Mouse (Mus musculus): ENCODE measurements around the gene Defb19. TPM values are rescaled to one million over a fixed set of nuclear protein-coding genes. Genes with fewer than 3 reads are reported as not detected.

The Defb19 gene
- not detected in 2 replicates for polyA plus RNA-seq (2012; rRNA removed)

DNA sequence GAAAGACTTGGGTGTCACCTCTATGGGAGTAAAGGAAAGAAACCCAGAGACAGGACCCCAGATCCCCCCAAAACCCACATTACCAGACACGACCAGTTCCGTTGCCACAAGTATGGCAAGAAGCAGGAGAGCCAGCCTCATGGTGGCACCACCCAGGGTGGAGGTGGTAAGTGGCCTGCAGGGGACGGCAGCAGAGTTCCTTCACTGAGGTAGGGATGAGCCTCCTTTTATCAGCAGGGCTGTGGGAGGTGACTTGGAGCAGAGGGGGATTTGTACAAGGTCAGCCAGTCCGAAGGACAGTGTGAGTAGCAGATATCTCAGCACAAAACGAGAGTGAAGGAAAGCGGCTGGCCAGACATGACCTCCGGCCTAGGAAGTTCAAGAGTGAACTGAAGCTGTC lies at the start of gene Defb19:
Defb19 (minus strand) TSS at position 206 of the 400 bp plus-strand sequence.

DNA sequence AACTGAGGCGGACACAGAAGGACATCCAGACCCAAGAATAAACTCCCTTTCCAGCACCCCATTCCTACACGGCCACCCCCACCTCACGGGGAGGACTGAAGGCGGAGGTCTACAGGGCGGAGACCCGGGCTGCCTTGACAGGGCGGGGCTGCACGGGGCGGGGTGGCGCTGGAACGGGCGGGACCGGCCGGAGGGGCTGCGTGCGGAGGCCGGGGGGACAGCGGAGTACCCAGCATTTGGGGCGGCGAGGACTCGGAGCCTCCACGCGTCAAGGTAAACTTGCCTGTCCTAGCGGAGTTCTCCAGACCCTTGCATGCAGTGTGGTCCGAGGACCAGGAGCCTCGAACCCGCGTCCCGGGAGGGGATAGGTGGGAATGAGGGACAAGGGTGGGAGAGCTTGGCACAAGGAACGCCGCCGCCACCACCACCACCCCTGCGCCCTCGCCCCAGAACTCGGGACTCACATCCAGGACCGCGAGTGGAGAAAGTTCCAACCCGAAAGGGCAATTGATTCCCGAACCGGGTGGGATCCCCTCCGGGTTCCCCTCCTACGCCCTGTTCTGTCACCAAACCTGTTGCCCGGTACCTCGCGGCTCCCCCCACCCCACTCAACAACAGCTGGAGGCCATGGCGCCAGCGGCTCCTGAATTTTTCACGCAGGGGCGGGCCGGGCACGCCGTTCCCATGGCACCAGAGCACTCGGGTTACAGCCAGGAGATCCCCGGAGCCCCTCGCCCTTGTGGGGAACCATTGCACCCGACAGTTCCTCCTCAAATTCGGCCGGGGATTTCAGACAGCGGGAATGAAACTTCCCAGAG lies 46.9 kb upstream of the Defb19 start, which contains the start of gene Rem1:
Rem1 (plus strand) TSS at position 178 of the 818 bp plus-strand sequence.

DNA sequence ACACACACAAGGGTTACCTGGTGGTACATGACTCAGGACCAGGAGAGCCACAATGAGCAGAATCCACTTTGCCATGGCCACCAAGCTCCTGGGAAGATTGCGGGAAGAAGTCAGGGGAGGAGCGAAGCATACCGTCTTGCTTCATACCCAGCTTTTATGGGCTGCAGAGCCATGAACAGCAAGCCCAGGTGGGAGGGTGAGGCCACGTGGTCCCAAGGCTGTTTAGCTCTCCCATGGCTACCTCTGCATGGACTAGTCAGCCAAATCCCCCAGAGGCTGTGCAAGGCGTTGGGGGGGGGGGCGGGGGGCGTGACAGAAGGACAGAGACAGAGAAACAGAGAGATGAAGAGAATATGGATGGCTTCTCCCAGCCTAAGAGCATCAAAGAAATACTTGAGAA lies 42.8 kb upstream of the Defb19 start, which contains the start of gene Defb25:
Defb25 (minus strand) TSS at position 101 of the 400 bp plus-strand sequence.

DNA sequence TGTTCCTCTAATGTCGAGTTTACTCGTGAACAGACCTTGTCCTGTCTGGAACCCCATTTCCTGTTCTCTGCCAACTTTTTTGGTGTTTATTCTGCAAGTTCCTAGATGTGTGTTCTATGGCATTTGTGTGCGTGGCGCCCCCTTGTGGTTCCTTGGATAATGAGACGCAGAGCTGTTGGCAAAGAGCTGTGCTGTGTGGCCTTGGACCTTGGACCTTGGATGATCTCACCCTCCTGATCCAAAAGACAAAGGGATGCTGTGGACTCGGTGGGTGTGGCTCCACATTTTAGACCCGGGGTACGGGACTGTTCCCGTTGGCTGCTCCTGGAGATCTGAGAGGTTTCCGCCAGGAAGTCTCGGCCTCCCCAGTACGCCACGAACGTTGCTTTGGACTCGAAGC lies 23.9 kb upstream of the Defb19 start, which contains the start of gene Defb36:
Defb36 (plus strand) TSS at position 271 of the 400 bp plus-strand sequence.

DNA sequence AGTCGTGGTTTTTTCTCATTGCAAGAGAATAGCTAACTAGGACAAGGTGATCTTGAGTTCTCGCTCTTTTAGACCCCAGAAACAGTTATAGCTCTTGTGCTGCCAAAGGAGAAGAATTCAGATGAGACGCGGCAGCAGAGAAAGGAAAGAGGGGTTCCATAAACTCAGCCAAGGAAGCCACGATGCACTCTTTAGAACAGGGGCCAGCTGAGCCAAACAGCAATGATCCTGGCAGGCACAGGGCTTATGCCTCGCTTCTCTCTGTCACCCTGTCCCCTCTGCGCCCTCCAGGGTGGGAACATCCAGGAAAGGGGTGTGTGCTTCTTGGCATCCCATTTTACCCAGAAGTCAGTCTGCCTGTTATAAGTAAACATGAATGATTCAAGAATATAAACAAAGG lies 19.2 kb upstream of the Defb19 start, which contains the start of gene Defb45:
Defb45 (minus strand) TSS at position 101 of the 400 bp plus-strand sequence.

DNA sequence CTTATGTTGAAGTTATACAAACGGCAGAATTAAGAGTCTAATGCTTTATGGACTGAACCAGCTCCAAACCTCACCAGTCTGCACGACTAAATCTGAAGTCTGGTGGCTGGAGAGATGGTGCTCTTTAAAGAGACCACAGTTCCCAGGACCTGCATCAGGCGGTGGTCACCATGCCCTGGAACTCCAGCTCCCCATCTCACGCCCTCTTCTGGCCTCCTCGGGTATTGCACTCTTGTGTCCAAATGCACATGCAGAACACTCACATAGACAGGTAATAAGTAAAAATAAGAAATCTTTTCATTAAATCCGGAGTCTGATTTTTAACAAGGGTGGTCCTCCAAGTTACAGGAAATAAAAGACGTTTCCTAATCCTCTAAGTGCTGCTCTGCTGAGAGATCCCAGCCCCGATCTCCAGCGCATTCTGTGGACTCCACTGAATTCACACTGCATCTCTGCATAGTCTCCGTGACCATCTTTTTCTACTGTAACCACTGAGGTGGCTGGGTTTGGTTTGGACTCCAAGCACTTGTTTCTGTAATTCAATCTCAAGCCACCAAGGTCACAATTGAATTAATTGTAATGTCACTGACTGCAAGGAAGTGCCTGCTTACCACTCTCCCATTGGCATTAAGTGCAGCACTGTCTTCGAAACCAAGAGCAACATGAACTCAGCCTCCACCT lies 7.9 kb downstream of the Defb19 start, which contains the start of gene Defb21:
Defb21 (plus strand) TSS at position 631 of the 681 bp plus-strand sequence.

DNA sequence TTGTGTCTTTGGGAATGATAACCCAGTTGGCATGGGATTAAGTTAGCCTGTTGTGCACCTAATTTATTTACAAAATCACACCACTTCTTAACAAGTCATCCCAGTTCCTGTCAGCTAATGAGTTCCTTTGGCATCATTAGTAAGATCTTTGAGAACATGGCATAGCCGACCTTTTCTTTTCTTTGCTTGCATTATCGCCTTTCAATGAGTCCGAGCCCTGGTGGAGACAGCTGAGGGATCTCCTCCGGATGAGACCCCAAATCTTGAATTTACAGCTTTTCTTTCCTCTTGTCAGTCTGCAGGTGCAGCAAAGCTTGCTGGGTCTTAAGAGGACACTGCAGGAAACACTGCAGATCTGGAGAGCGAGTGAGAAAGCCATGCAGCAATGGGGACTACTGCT lies 11.1 kb downstream of the Defb19 start, which contains the start of gene Gm17416:
Gm17416 (plus strand) TSS at position 301 of the 400 bp plus-strand sequence.

DNA sequence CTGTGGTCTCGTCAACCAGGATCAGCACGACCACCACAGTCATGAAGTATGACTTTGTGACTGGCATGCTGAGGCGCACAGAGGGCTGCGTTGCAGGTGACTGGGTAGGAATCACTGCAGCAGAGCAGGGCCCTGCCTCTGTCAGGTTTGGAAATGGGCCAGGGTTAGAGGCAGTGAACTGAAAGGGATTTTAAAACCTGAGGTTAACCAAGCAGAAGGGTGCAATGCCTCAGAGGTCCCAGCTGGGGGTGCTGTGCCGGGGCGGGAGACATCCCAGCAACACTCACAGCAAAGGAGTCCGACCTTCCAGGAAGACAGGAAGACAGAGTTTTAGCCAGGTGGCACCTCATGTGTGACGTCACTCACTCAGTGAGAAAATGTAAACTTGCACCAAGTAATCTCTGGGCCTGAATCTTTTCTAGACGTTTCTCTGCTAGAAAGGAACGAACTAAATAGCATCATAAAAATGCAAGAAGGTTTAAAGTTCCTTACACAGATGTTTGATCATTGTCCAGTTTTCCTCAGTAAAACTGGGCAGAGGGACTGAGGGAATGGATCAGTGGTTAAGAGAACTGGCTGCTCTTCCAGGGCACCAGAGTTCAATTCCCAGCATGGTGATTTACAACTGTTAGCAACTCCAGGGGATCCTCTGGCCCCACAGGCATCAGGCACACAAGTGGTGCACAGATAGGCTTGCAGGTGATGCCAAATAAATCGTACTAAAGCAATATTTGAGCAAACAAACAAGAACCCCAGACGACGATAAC lies 40.0 kb downstream of the Defb19 start, which contains the start of gene Defb29:
Defb29 (minus strand) TSS at position 155 of the 767 bp plus-strand sequence.

Other genes with a start within 250 kb of the Defb19 start
- gene Rbck1, start 247.7 kb downstream of the Defb19 start, polyA plus RNA-seq (2012; rRNA removed) = 43.3 and 47.3 TPM in 2 replicates
- gene Trib3, start 236.3 kb downstream of the Defb19 start, polyA plus RNA-seq (2012; rRNA removed) = 2.0 and 2.2 TPM in 2 replicates
- gene Nrsn2, start 203.7 kb downstream of the Defb19 start, polyA plus RNA-seq (2012; rRNA removed) = not detected in 2 replicates
- gene Sox12, start 182.2 kb downstream of the Defb19 start, polyA plus RNA-seq (2012; rRNA removed) = 3.6 and 4.4 TPM in 2 replicates
- 5.4 TPM in 2 replicates for gene Zcchc3, start 165.3 kb downstream of the Defb19 start, polyA plus RNA-seq (2012; rRNA removed)
- gene 6820408C15Rik, start 164.7 kb downstream of the Defb19 start, polyA plus RNA-seq (2012; rRNA removed) = 0.14 and 0.15 TPM in 2 replicates
- gene Defb23, start 115.7 kb downstream of the Defb19 start, polyA plus RNA-seq (2012; rRNA removed) = not detected in 2 replicates
- not detected in 2 replicates for gene Defb20, start 103.2 kb downstream of the Defb19 start, polyA plus RNA-seq (2012; rRNA removed)
- not detected in 2 replicates for gene Defb22, start 90.2 kb downstream of the Defb19 start, polyA plus RNA-seq (2012; rRNA removed)
- not detected in 2 replicates for gene Defb26, start 68.6 kb downstream of the Defb19 start, polyA plus RNA-seq (2012; rRNA removed)
- not detected in 2 replicates for gene Defb28, start 62.1 kb downstream of the Defb19 start, polyA plus RNA-seq (2012; rRNA removed)
- not detected in 2 replicates for gene Defb29, start 40.2 kb downstream of the Defb19 start, polyA plus RNA-seq (2012; rRNA removed)
- not detected in 2 replicates for gene Gm17416, start 11.0 kb downstream of the Defb19 start, polyA plus RNA-seq (2012; rRNA removed)
- not detected in 2 replicates for gene Defb21, start 7.6 kb downstream of the Defb19 start, polyA plus RNA-seq (2012; rRNA removed)
- not detected in 2 replicates for gene Defb45, start 19.1 kb upstream of the Defb19 start, polyA plus RNA-seq (2012; rRNA removed)
- gene Defb36, start 24.0 kb upstream of the Defb19 start, polyA plus RNA-seq (2012; rRNA removed) = not detected in 2 replicates
- gene Defb25, start 42.7 kb upstream of the Defb19 start, polyA plus RNA-seq (2012; rRNA removed) = not detected in 2 replicates
- gene Rem1, start 46.6 kb upstream of the Defb19 start, polyA plus RNA-seq (2012; rRNA removed) = 1.1 and 1.2 TPM in 2 replicates
- 50.0 and 56.9 TPM in 2 replicates for gene H13, start 89.1 kb upstream of the Defb19 start, polyA plus RNA-seq (2012; rRNA removed)
- 5.8 and 5.9 TPM in 2 replicates for gene Mcts2, start 106.7 kb upstream of the Defb19 start, polyA plus RNA-seq (2012; rRNA removed)
- gene Id1, start 155.9 kb upstream of the Defb19 start, polyA plus RNA-seq (2012; rRNA removed) = 51.1 and 55.1 TPM in 2 replicates
- gene Cox4i2, start 173.9 kb upstream of the Defb19 start, polyA plus RNA-seq (2012; rRNA removed) = 0.78 and 0.91 TPM in 2 replicates